Comparison of ENCODE assay signal across 8 mouse cellular contexts in the genomic region with DNA sequence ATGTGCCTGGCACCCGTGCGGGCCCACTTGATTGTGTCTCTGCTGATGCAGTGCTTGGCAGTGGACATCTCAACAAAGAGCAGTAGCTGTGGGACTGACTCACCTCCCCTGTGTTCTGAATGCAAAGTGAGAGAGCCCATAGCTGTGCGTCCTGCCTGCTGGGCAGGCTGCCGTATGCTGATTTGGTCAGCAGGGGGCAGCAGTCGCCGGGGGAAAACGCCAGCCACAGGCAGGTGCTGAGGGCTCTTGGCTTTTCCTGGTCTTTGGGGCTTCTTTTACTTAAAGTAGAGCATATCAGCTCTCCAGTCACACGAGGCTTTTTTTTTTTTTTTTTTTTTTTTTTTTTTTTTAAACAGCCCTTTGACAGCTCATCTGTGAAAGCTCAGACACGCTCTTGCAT. TPM values are rescaled to one million over a fixed set of nuclear protein-coding genes. Genes with fewer than 3 reads are reported as not detected.
DNase-seq lines count a peak whose midpoint lies in the region; ATAC-seq and TF ChIP-seq lines count a peak whose summit lies in the region.

No protein-coding gene starts in this region.

- no peak for TF ChIP-seq CTCF in Patski (IDR thresholded peaks at IDR 0.05)

- no peak overlapping the region for H3K4me3 ChIP-seq in midbrain, embryonic 11.5 days (ENCODE audit: low read depth, low read length)

- no peak overlapping the region for H3K9ac ChIP-seq in midbrain, embryonic 11.5 days (ENCODE audit: low read length)

- no peaks in the 10 kb centered on the region for H3K9me3 ChIP-seq in midbrain, embryonic 11.5 days (ENCODE audit: control insufficient read depth, low read length)

- peak; percentile 27 for ATAC-seq in Patski
- peak; percentile 3; the same call in 1 of the 2 replicates for ATAC-seq in midbrain, embryonic 11.5 days (ENCODE audit: low FRiP score)

- intact Hi-C loops in heart, postnatal 10 days (cut with DNase I): loop anchor here (2.0 to 5.0 kb wide), 4 partner anchors 60 to 354 kb away; a partner anchor contains a TSS

- in situ Hi-C loops in Patski (cut with MboI; ENCODE audit: low pct_unique_long_range_greater_than_20kb): no loop called here

- H3K36me3 ChIP-seq in midbrain, embryonic 11.5 days (ENCODE audit: control insufficient read depth, insufficient read depth, low read length): no peaks in the 10 kb centered on the region

- POLR2A ChIA-PET in Patski (lab: Charles Lee): no interaction called here

- H3K4me2 ChIP-seq in midbrain, embryonic 11.5 days: peak overlapping the region; percentile 13; the same call in 1 of the 2 replicates

- 0 out of 2 replicates have a peak overlapping the region, but pooled peaks have one; percentile 25 for H3K27ac ChIP-seq in midbrain, embryonic 11.5 days (ENCODE audit: low read depth, low read length)

- H3K27me3 ChIP-seq in Patski: peaks cover 13% of the 10 kb centered on the region
- H3K27me3 ChIP-seq in midbrain, embryonic 11.5 days (ENCODE audit: control insufficient read depth, insufficient read depth, low read length): no peaks in the 10 kb centered on the region

- peaks cover 6% of the 10 kb centered on the region for H3K4me1 ChIP-seq in midbrain, embryonic 11.5 days (ENCODE audit: control insufficient read depth, insufficient read depth, low read length)

- peak; percentile 76 for DNase-seq in A20 (ENCODE audit: low read depth, low spot score)
- DNase-seq in Patski (ENCODE audit: low read depth, low spot score): no peak
- peak; percentile 85 to 91 for DNase-seq in cerebellum, postnatal 4 days (ENCODE audit: low spot score in 2 of 2)
- DNase-seq in heart, postnatal 10 days: peak; percentile 82 to 87
- peak; percentile 84 to 92 for DNase-seq in layer of hippocampus, postnatal 25 days (ENCODE audit: extremely low spot score in 1 of 2, low spot score in 1 of 2)
- peak; percentile 98 for DNase-seq in midbrain, embryonic 11.5 days (ENCODE audit: low spot score, missing footprints)
- DNase-seq in right cerebral cortex, postnatal 25 days: peak; percentile 89
- DNase-seq in yolk sac, embryonic 10.5 days (ENCODE audit: low spot score): peak; percentile 38

- CTCF ChIA-PET in Patski (lab: Charles Lee): interaction anchor here (0.8 to 3.7 kb wide), 6 partner anchors 10 to 244 kb away, joined by 3 to 15 read pairs (median 4); a partner anchor contains a TSS

- WGBS in midbrain, embryonic 11.5 days: 6% methylated on average over 8 of the region's 9 CpGs

RNA-seq across cellular contexts. Expression of a gene that starts 4.5 kb away (rescaled TPM):
- 32.2 TPM for polyA plus RNA-seq in Patski (2021)
- 10 to 100 TPM; 14.2 to 20.7 TPM for total RNA-seq in heart, postnatal 10 days (2021)
- total RNA-seq in layer of hippocampus, postnatal 25 days (2021): 10 to 100 TPM; 22.8 to 26.0 TPM
- 138 and 148 TPM in 2 replicates for polyA plus RNA-seq in midbrain, embryonic 11.5 days (2014; fragmentation: Nextera tagmentation; extraction: Ambion mirVana)

RNA-seq across cellular contexts. Expression of a gene that starts 27.8 kb away (rescaled TPM):
- polyA plus RNA-seq in Patski (2021): not detected
- total RNA-seq in heart, postnatal 10 days (2021): not detected
- 10 to 100 TPM; 56.5 to 58.5 TPM for total RNA-seq in layer of hippocampus, postnatal 25 days (2021)
- polyA plus RNA-seq in midbrain, embryonic 11.5 days (2014; fragmentation: Nextera tagmentation; extraction: Ambion mirVana): not detected in 2 replicates

RNA-seq across cellular contexts. Expression of a gene that starts 58.6 kb away (rescaled TPM):
- polyA plus RNA-seq in Patski (2021): not detected
- not detected for total RNA-seq in heart, postnatal 10 days (2021)
- 10 to 100 TPM; 35.5 to 40.7 TPM for total RNA-seq in layer of hippocampus, postnatal 25 days (2021)
- 1.1 and 1.7 TPM in 2 replicates for polyA plus RNA-seq in midbrain, embryonic 11.5 days (2014; fragmentation: Nextera tagmentation; extraction: Ambion mirVana)

Comparison
In these comparisons a context has a peak if more than half of its experiments do, and no peak if none do; other contexts are left out.
1. RNA of a gene that starts 27.8 kb away (total RNA-seq): 56.5 to 58.5 TPM in layer of hippocampus, postnatal 25 days; not detected in heart, postnatal 10 days; every median in the first group is over 10 times any median in the second.
2. RNA of a gene that starts 58.6 kb away (total RNA-seq): 35.5 to 40.7 TPM in layer of hippocampus, postnatal 25 days; not detected in heart, postnatal 10 days; every median in the first group is over 10 times any median in the second.